Mouse (Mus musculus): ENCODE measurements around the gene Serpina3k. TPM values are rescaled to one million over a fixed set of nuclear protein-coding genes. Genes with fewer than 3 reads are reported as not detected.
"Not testable (repeated sequence)": the region's sequence is repeated elsewhere in the genome, so short reads cannot be mapped to it uniquely, and the experiment has no call there.

The Serpina3k gene
- polyA plus RNA-seq, 1 experiment from 2014 or later: not detected

DNA sequence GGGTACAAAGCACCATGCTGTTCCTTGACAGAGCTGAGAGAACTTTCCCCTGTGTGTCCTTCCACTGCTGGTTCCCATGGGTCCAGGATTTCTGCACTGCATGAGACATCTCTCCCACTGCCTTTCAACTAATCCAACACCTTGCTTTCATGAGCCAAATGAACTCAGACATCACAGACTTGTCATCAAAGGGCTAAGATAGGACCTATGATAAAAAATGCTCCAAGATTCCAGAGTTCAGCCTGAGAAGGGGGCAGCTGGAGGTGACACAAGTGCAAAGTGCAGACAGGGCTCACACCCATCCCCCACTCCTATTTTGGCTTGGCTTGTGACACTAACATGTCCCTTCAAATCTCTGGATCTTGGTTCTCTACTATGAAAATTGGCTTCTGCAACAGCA is 50.2 kb downstream of the Serpina3k start:
- ATAC-seq (replicated peaks; ENCODE audit: insufficient number of reproducible peaks, insufficient read depth, low FRiP score, low read depth): no peak
- Histone ChIP-seq H3K4me3 (no peak overlapping the region), H3K9ac (no peak overlapping the region), H3K9me3 (replicated peaks) (no peaks in the 10 kb centered on the region), H3K27me3 (no peaks in the 10 kb centered on the region), H3K4me2 (no peak overlapping the region), H3K27ac (no peak overlapping the region), H3K36me3 (no peaks in the 10 kb centered on the region), H3K4me1 (replicated peaks) (no peaks in the 10 kb centered on the region)

DNA sequence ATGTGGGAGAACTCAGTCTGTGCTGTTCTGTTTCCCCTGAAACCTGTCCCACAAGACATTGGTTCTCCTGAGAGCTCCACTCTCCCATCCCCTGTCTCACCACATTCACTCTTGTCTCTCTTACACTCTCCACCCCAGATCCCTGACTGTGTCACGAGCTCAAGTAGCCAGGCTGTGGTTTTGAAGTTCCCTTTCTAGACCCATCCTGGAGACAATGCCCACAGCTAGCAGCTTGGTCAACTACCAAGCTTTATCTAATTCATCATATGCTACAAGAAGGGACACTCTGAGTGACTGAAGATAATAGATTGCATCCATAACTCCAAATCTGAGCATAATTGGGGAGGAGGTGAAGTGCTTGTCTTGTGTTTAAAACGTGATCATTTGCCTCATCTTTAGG is 52.8 kb downstream of the Serpina3k start:
- H3K9ac ChIP-seq; ATAC-seq (replicated peaks; ENCODE audit: insufficient number of reproducible peaks, insufficient read depth, low FRiP score, low read depth); H3K36me3 ChIP-seq; H3K27me3 ChIP-seq; H3K4me2 ChIP-seq; H3K27ac ChIP-seq; H3K4me3 ChIP-seq; H3K4me1 ChIP-seq (replicated peaks); H3K9me3 ChIP-seq (replicated peaks): not testable (repeated sequence)
- WGBS: 61% methylated on average over 2 of the region's 2 CpGs

Other genes with a start within 250 kb of the Serpina3k start
- not detected in 2 replicates for gene Serpina5, start 237.4 kb upstream of the Serpina3k start, polyA plus RNA-seq (2015; fragmentation: Nextera tagmentation; extraction: Ambion mirVana)
- not detected in 2 replicates for gene Serpina3a, start 225.8 kb upstream of the Serpina3k start, polyA plus RNA-seq (2015; fragmentation: Nextera tagmentation; extraction: Ambion mirVana)
- 0.11 TPM in 1 of 2 replicates, not detected in the other for gene Serpina3b, start 210.5 kb upstream of the Serpina3k start, polyA plus RNA-seq (2015; fragmentation: Nextera tagmentation; extraction: Ambion mirVana)
- gene Serpina3c, start 184.6 kb upstream of the Serpina3k start, polyA plus RNA-seq (2015; fragmentation: Nextera tagmentation; extraction: Ambion mirVana): 0.10 TPM in 1 of 2 replicates, not detected in the other
- 0.06 and 0.25 TPM in 2 replicates for gene Serpina3f, start 123.9 kb upstream of the Serpina3k start, polyA plus RNA-seq (2015; fragmentation: Nextera tagmentation; extraction: Ambion mirVana)
- 2.9 and 11.3 TPM in 2 replicates for gene Serpina3g, start 102.2 kb upstream of the Serpina3k start, polyA plus RNA-seq (2015; fragmentation: Nextera tagmentation; extraction: Ambion mirVana)
- gene Serpina3i, start 75.4 kb upstream of the Serpina3k start, polyA plus RNA-seq (2015; fragmentation: Nextera tagmentation; extraction: Ambion mirVana): 0.25 and 3.2 TPM in 2 replicates
- 0.10 TPM in 1 of 2 replicates, not detected in the other for gene Serpina3j, start 23.9 kb upstream of the Serpina3k start, polyA plus RNA-seq (2015; fragmentation: Nextera tagmentation; extraction: Ambion mirVana)
- not detected in 2 replicates for gene Serpina3m, start within 50 bp of the Serpina3k start, polyA plus RNA-seq (2015; fragmentation: Nextera tagmentation; extraction: Ambion mirVana)
- gene Serpina3n, start 68.2 kb downstream of the Serpina3k start, polyA plus RNA-seq (2015; fragmentation: Nextera tagmentation; extraction: Ambion mirVana): 0.45 and 0.47 TPM in 2 replicates
- gene Gsc, start 134.8 kb downstream of the Serpina3k start, polyA plus RNA-seq (2015; fragmentation: Nextera tagmentation; extraction: Ambion mirVana): 0.54 and 1.1 TPM in 2 replicates

Data from heart, embryonic 15.5 days (tissue).